ENCODE assay signal across 21 mouse cellular contexts in the genomic region with DNA sequence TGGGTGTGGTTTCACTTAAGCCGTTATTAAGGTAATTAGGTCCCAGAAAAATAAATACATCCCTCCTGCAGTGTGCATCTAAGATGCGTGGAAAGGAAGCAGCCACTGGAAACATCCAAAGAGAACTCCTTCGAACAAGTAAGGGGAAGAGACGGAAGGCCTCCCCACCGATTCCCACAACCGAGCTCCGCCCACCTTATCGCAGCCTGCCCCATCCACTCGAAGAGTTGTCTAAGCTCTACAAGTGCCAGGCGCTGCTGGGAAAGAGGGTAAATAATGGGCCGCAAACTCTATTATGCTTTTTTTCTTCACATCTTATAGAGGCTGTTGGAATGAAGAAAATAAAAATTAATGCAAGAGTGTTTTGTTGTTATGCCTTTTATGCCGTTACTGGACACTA. TPM values are rescaled to one million over a fixed set of nuclear protein-coding genes. Genes with fewer than 3 reads are reported as not detected.
DNase-seq lines count a peak whose midpoint lies in the region; ATAC-seq lines count a peak whose summit lies in the region.
"Had no signal": no experiment of that assay in that cellular context is flagged by ENCODE, and none has a peak within 500 bp of the region (broad histone marks: within the 10 kb centered on the region; RNA-seq: fewer than 3 reads in every experiment).

No protein-coding gene starts in this region.

- DNase-seq in forebrain, embryonic 10.5 days (ENCODE audit: extremely low spot score, low spot score), result no peak
- DNase-seq in forebrain, embryonic 11.5 days (ENCODE audit: low spot score), result no peak
- no peak for DNase-seq in limb, embryonic 10.5 days (ENCODE audit: low spot score)
- peak; percentile 50 for DNase-seq in lung, postnatal 36 days
- DNase-seq in Muller cell, postnatal 12 days (ENCODE audit: inconsistent ontology term), result no peak
- DNase-seq in cerebellum, postnatal 36 days, result no peak
- DNase-seq: cerebellum, adult 8-10 months; forebrain, postnatal 0 days; gastrocnemius, postnatal 10 days; layer of hippocampus, postnatal 36 days; liver; thymus, postnatal 14 days had no signal

- H3K9me3 ChIP-seq in forebrain, embryonic 10.5 days, result no peaks in the 10 kb centered on the region
- H3K9me3 ChIP-seq in forebrain, embryonic 11.5 days (ENCODE audit: control insufficient read depth, low read length), result no peaks in the 10 kb centered on the region
- H3K9me3 ChIP-seq in limb, embryonic 10.5 days (replicated peaks), result no peaks in the 10 kb centered on the region
- H3K9me3 ChIP-seq in lung, embryonic 16.5 days (ENCODE audit: control insufficient read depth, low read length), result no peaks in the 10 kb centered on the region
- H3K9me3 ChIP-seq: embryonic facial prominence, embryonic 13.5 days; forebrain, embryonic 12.5 days; neural tube, embryonic 12.5 days had no signal

- 0 out of 2 replicates have a peak overlapping the region, but pooled peaks have one; percentile 25 for H3K27ac ChIP-seq in forebrain, embryonic 10.5 days
- no peak overlapping the region for H3K27ac ChIP-seq in forebrain, embryonic 11.5 days (ENCODE audit: low read depth, low read length)
- H3K27ac ChIP-seq in limb, embryonic 10.5 days, result peak overlapping the region; percentile 57
- no peak overlapping the region; the same call in 1 of the 2 replicates for H3K27ac ChIP-seq in lung, embryonic 16.5 days (ENCODE audit: low read length)
- H3K27ac ChIP-seq: embryonic facial prominence, embryonic 13.5 days; forebrain, embryonic 12.5 days; liver, embryonic 14.5 days; macrophage; neural tube, embryonic 12.5 days had no signal

- 73% methylated on average over 12 of the region's 12 CpGs for WGBS in forebrain, embryonic 10.5 days
- 67% methylated on average over 12 of the region's 12 CpGs for WGBS in forebrain, embryonic 11.5 days
- WGBS in limb, embryonic 10.5 days, result 78% methylated on average over 12 of the region's 12 CpGs
- WGBS in lung, embryonic 16.5 days, result 60% methylated on average over 12 of the region's 12 CpGs

- H3K36me3 ChIP-seq in forebrain, embryonic 10.5 days (replicated peaks), result no peaks in the 10 kb centered on the region
- H3K36me3 ChIP-seq in forebrain, embryonic 11.5 days (ENCODE audit: control insufficient read depth, insufficient read depth, low read length), result no peaks in the 10 kb centered on the region
- no peaks in the 10 kb centered on the region for H3K36me3 ChIP-seq in limb, embryonic 10.5 days
- no peaks in the 10 kb centered on the region for H3K36me3 ChIP-seq in lung, embryonic 16.5 days (ENCODE audit: control insufficient read depth, insufficient read depth, low read length)
- H3K36me3 ChIP-seq: embryonic facial prominence, embryonic 13.5 days; forebrain, embryonic 12.5 days; neural tube, embryonic 12.5 days had no signal

- H3K4me2 ChIP-seq in forebrain, embryonic 11.5 days (ENCODE audit: low read depth, low read length, severe bottlenecking), result no peak overlapping the region
- H3K4me2 ChIP-seq in lung, embryonic 16.5 days (ENCODE audit: low read depth, low read length), result peak overlapping the region; percentile 22; the same call in 1 of the 2 replicates
- H3K4me2 ChIP-seq: embryonic facial prominence, embryonic 13.5 days; neural tube, embryonic 12.5 days had no signal

- no peak overlapping the region for H3K9ac ChIP-seq in forebrain, embryonic 11.5 days (ENCODE audit: low read length)
- no peak overlapping the region for H3K9ac ChIP-seq in lung, embryonic 16.5 days (ENCODE audit: low read length)
- H3K9ac ChIP-seq: embryonic facial prominence, embryonic 13.5 days; forebrain, embryonic 12.5 days; forebrain, postnatal 0 days; liver, embryonic 14.5 days; neural tube, embryonic 12.5 days had no signal

- peaks cover 59% of the 10 kb centered on the region for H3K27me3 ChIP-seq in forebrain, embryonic 10.5 days (ENCODE audit: poor library complexity, severe bottlenecking)
- H3K27me3 ChIP-seq in forebrain, embryonic 11.5 days (ENCODE audit: control insufficient read depth, insufficient read depth, low read length), result peaks cover 12% of the 10 kb centered on the region; the same call in 1 of the 2 replicates
- H3K27me3 ChIP-seq in limb, embryonic 10.5 days (ENCODE audit: low read depth, poor library complexity, severe bottlenecking), result no peaks in the 10 kb centered on the region
- H3K27me3 ChIP-seq in lung, embryonic 16.5 days (ENCODE audit: control insufficient read depth, insufficient read depth, low read depth, low read length), result no peaks in the 10 kb centered on the region
- H3K27me3 ChIP-seq: CH12.LX; embryonic facial prominence, embryonic 13.5 days; neural tube, embryonic 12.5 days had no signal

- no peak overlapping the region for H3K4me3 ChIP-seq in forebrain, embryonic 10.5 days
- H3K4me3 ChIP-seq in forebrain, embryonic 11.5 days (ENCODE audit: low read depth, low read length), result no peak overlapping the region
- H3K4me3 ChIP-seq in limb, embryonic 10.5 days, result no peak overlapping the region
- no peak overlapping the region for H3K4me3 ChIP-seq in lung, embryonic 16.5 days (ENCODE audit: low read length)
- H3K4me3 ChIP-seq: embryonic facial prominence, embryonic 13.5 days; forebrain, embryonic 12.5 days; neural tube, embryonic 12.5 days had no signal

- peaks cover 24% of the 10 kb centered on the region for H3K4me1 ChIP-seq in forebrain, embryonic 10.5 days
- H3K4me1 ChIP-seq in forebrain, embryonic 11.5 days (replicated peaks; ENCODE audit: control insufficient read depth, insufficient read depth, low read length), result no peaks in the 10 kb centered on the region; the same call in 1 of the 2 replicates
- peaks cover 32% of the 10 kb centered on the region for H3K4me1 ChIP-seq in limb, embryonic 10.5 days
- 0 out of 2 replicates have a peak, but pooled peaks cover 3% of the 10 kb centered on the region for H3K4me1 ChIP-seq in lung, embryonic 16.5 days (replicated peaks; ENCODE audit: control insufficient read depth, insufficient read depth, low read length)
- H3K4me1 ChIP-seq: neural tube, embryonic 12.5 days had no signal

- no peak for ATAC-seq in forebrain, embryonic 11.5 days (replicated peaks; ENCODE audit: low FRiP score)
- peak; percentile 71 for ATAC-seq in lung, embryonic 16.5 days (ENCODE audit: low read depth)
- ATAC-seq: forebrain, postnatal 0 days; hindbrain, embryonic 16.5 days; midbrain, embryonic 16.5 days had no signal

RNA-seq across cellular contexts. Expression of a gene that starts 39.6 kb away (rescaled TPM):
- 31.6 and 36.2 TPM in 2 replicates for polyA plus RNA-seq in forebrain, embryonic 10.5 days (2016; fragmentation: Nextera tagmentation; extraction: Ambion mirVana)
- polyA plus RNA-seq in forebrain, embryonic 11.5 days (2014; fragmentation: Nextera tagmentation; extraction: Ambion mirVana), result 50.4 and 52.8 TPM in 2 replicates
- 45.9 and 56.6 TPM in 2 replicates for polyA plus RNA-seq in limb, embryonic 10.5 days (2016; fragmentation: Nextera tagmentation; extraction: Ambion mirVana)
- 72.5 and 73.3 TPM in 2 replicates for polyA plus RNA-seq in lung, embryonic 16.5 days (2015; fragmentation: Nextera tagmentation; extraction: Ambion mirVana)

Comparison
In these comparisons a context has a peak if more than half of its experiments do, and no peak if none do; other contexts are left out.
1. H3K27ac ChIP-seq: peak in forebrain, embryonic 10.5 days (single experiment) and limb, embryonic 10.5 days (single experiment); none in forebrain, embryonic 11.5 days (single experiment) and lung, embryonic 16.5 days (single experiment).